Comparison of ENCODE assay signal across 9 mouse cellular contexts in the genomic region with DNA sequence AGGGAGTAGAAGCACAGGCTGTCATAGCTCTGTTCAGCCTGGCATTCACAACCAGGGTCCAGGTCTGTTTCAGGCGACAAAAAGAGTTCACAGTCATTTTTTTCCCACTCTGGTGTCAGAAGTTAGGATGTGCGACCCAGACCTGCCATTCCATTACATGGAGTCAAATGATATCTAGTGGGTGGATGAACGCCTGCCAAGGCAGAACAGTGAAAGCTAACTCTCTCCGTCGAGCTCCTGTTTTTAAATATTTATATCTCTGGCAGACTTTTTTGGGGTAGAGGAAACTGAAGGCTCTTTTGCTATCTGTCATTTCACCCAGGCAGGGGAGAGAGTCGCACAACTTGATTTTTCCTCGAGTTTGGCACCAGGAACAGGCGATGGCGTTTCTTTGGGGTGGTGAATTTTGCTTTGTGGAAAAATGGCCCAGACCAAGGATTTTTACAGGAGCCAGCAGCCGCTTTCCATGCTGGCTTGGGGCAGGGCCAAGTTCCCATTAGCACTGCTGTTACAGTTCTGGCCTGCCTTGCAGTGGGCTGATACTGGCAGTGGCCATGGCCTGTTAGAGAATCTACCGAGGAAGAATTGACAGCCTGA.
DNase-seq lines count a peak whose midpoint lies in the region; ATAC-seq and TF ChIP-seq lines count a peak whose summit lies in the region.
"Had no signal": no experiment of that assay in that cellular context is flagged by ENCODE, and none has a peak within 500 bp of the region (broad histone marks: within the 10 kb centered on the region; RNA-seq: fewer than 3 reads in every experiment).

No protein-coding gene starts in this region.

- H3K4me2 ChIP-seq in midbrain, embryonic 13.5 days (replicated peaks) = no peak overlapping the region
- H3K4me2 ChIP-seq in midbrain, embryonic 11.5 days = no peak overlapping the region
- H3K4me2 ChIP-seq in forebrain, embryonic 12.5 days = no peak overlapping the region
- peak overlapping the region; percentile 25; the same call in 1 of the 2 replicates for H3K4me2 ChIP-seq in heart, embryonic 13.5 days

- no peaks in the 10 kb centered on the region for H3K27me3 ChIP-seq in midbrain, embryonic 13.5 days
- H3K27me3 ChIP-seq in midbrain, embryonic 11.5 days (ENCODE audit: control insufficient read depth, insufficient read depth, low read length) = no peaks in the 10 kb centered on the region
- no peaks in the 10 kb centered on the region for H3K27me3 ChIP-seq in forebrain, embryonic 12.5 days
- no peaks in the 10 kb centered on the region for H3K27me3 ChIP-seq in heart, embryonic 13.5 days (replicated peaks)
- H3K27me3 ChIP-seq: Patski had no signal

- no peak for DNase-seq in midbrain, embryonic 11.5 days (ENCODE audit: low spot score, missing footprints)
- DNase-seq in left cerebral cortex, adult 2 months (ENCODE audit: extremely low spot score in 1 of 2, low spot score in 2 of 2) = peak; percentile 25 to 29
- peak; percentile 43 for DNase-seq in right cerebral cortex, adult 18-20 months
- DNase-seq in retina, postnatal 1 day = no peak
- no peak for DNase-seq in spleen, postnatal 10 days (ENCODE audit: low spot score in 2 of 2)

- WGBS in midbrain, embryonic 13.5 days = 75% methylated on average over 11 of the region's 11 CpGs
- 83% methylated on average over 11 of the region's 11 CpGs for WGBS in midbrain, embryonic 11.5 days
- WGBS in forebrain, embryonic 12.5 days = 65% methylated on average over 11 of the region's 11 CpGs
- WGBS in heart, embryonic 13.5 days = 41% methylated on average over 11 of the region's 11 CpGs

- H3K27ac ChIP-seq in midbrain, embryonic 13.5 days = peak overlapping the region; percentile 55; the same call in 1 of the 2 replicates
- H3K27ac ChIP-seq in midbrain, embryonic 11.5 days (ENCODE audit: low read depth, low read length) = no peak overlapping the region
- H3K27ac ChIP-seq in forebrain, embryonic 12.5 days = peak overlapping the region; percentile 83
- H3K27ac ChIP-seq in heart, embryonic 13.5 days (replicated peaks) = peak overlapping the region; percentile 77
- H3K27ac ChIP-seq in left cerebral cortex, adult 2 months = peak overlapping the region; percentile 11; the same call in 1 of the 2 replicates

- ATAC-seq in midbrain, embryonic 13.5 days = no peak
- no peak for ATAC-seq in midbrain, embryonic 11.5 days (ENCODE audit: low FRiP score)
- peak; percentile 59; the same call in 1 of the 2 replicates for ATAC-seq in forebrain, embryonic 12.5 days (ENCODE audit: low FRiP score)
- ATAC-seq in heart, embryonic 13.5 days (ENCODE audit: extremely low read depth, insufficient number of reproducible peaks, low FRiP score, low TSS enrichment) = no peak; the same call in 1 of the 2 replicates
- ATAC-seq: Patski had no signal

- no peak overlapping the region for H3K9ac ChIP-seq in midbrain, embryonic 13.5 days (replicated peaks)
- no peak overlapping the region for H3K9ac ChIP-seq in midbrain, embryonic 11.5 days (ENCODE audit: low read length)
- H3K9ac ChIP-seq in forebrain, embryonic 12.5 days = no peak overlapping the region
- H3K9ac ChIP-seq in heart, embryonic 13.5 days = no peak overlapping the region

- intact Hi-C loops in left cerebral cortex, adult 2 months (cut with DNase I) = no loop called here

- no peaks in the 10 kb centered on the region for H3K9me3 ChIP-seq in midbrain, embryonic 13.5 days
- no peaks in the 10 kb centered on the region for H3K9me3 ChIP-seq in midbrain, embryonic 11.5 days (ENCODE audit: control insufficient read depth, low read length)
- H3K9me3 ChIP-seq in forebrain, embryonic 12.5 days = no peaks in the 10 kb centered on the region
- H3K9me3 ChIP-seq in heart, embryonic 13.5 days = no peaks in the 10 kb centered on the region

- no peak for TF ChIP-seq CTCF in left cerebral cortex, adult 2 months (IDR thresholded peaks at IDR 0.05)

- H3K4me3 ChIP-seq in midbrain, embryonic 13.5 days (replicated peaks) = no peak overlapping the region
- H3K4me3 ChIP-seq in midbrain, embryonic 11.5 days (ENCODE audit: low read depth, low read length) = no peak overlapping the region
- H3K4me3 ChIP-seq in forebrain, embryonic 12.5 days (replicated peaks) = no peak overlapping the region
- no peak overlapping the region for H3K4me3 ChIP-seq in heart, embryonic 13.5 days
- no peak overlapping the region for H3K4me3 ChIP-seq in left cerebral cortex, adult 2 months

- no peaks in the 10 kb centered on the region for H3K36me3 ChIP-seq in midbrain, embryonic 13.5 days
- no peaks in the 10 kb centered on the region for H3K36me3 ChIP-seq in midbrain, embryonic 11.5 days (ENCODE audit: control insufficient read depth, insufficient read depth, low read length)
- H3K36me3 ChIP-seq in forebrain, embryonic 12.5 days (replicated peaks) = no peaks in the 10 kb centered on the region
- H3K36me3 ChIP-seq in heart, embryonic 13.5 days = no peaks in the 10 kb centered on the region

- H3K4me1 ChIP-seq in midbrain, embryonic 13.5 days (replicated peaks) = peaks cover 25% of the 10 kb centered on the region
- no peaks in the 10 kb centered on the region; the same call in 1 of the 2 replicates for H3K4me1 ChIP-seq in midbrain, embryonic 11.5 days (ENCODE audit: control insufficient read depth, insufficient read depth, low read length)
- peaks cover 48% of the 10 kb centered on the region for H3K4me1 ChIP-seq in forebrain, embryonic 12.5 days
- H3K4me1 ChIP-seq in heart, embryonic 13.5 days = peaks cover 45% of the 10 kb centered on the region

Comparison
In these comparisons a context has a peak if more than half of its experiments do, and no peak if none do; other contexts are left out.
1. DNase-seq: peak in left cerebral cortex, adult 2 months (2 of 2) and right cerebral cortex, adult 18-20 months (single experiment); none in midbrain, embryonic 11.5 days (single experiment), retina, postnatal 1 day (single experiment) and spleen, postnatal 10 days (0 of 2).